Mouse (Mus musculus): ENCODE data around the gene Padi1.

GRCm38 (mm10) chr4:140825942-140826341 is 19.6 kb downstream of the Padi1 start:
- no peak for TF ChIP-seq EP300 (IDR thresholded peaks at IDR 0.05)
- no peak for TF ChIP-seq CTCF (IDR thresholded peaks at IDR 0.05)
